Mouse (Mus musculus) cerebellum, adult 2 months (tissue): ENCODE data around the gene Ferd3l.

Experiments
- CTCF ChIP-seq: fragments of 200-500 bp; IDR thresholded peaks from 2 replicates; pipeline ENCODE4 v1.5.1; 2011; ENCODE audit warnings: low read depth, mild to moderate bottlenecking, control low read depth, low read length, moderate library complexity, borderline replicate concordance; ENCODE audit not compliant: insufficient read depth
- POLR2A ChIP-seq: fragments of 200-500 bp; IDR thresholded peaks from 2 replicates; pipeline ENCODE4 v1.6.1; 2011; ENCODE audit warnings: low read length, control low read depth, borderline replicate concordance; ENCODE audit not compliant: insufficient read depth

GRCm38 (mm10) chr12:33952843-33953242 lies 24.6 kb downstream of the Ferd3l start:
- TF ChIP-seq CTCF (no peak), POLR2A (no peak)
